Mouse (Mus musculus) midbrain, postnatal 0 days (tissue): ENCODE results near the gene Fyco1. TPM values are rescaled to one million over a fixed set of nuclear protein-coding genes. Genes with fewer than 3 reads are reported as not detected.
"Not testable (repeated sequence)": the region's sequence is repeated elsewhere in the genome, so short reads cannot be mapped to it uniquely, and the experiment has no call there.

Experiments
- ATAC-seq: fragments of 200-750 bp; cut with Nextera tagmentation; 2 replicates; pipeline ENCODE4 v1.8.0; 2017; ENCODE audit warnings: moderate number of reproducible peaks, mild to moderate bottlenecking, moderate TSS enrichment, moderate library complexity; ENCODE audit not compliant: low FRiP score
- DNase-seq: peaks from one replicate; pipeline ENCODE4 v3.0.0-alpha.2; 2015; ENCODE audit warnings: low spot score
- H3K27ac ChIP-seq: fragments of 300-500 bp; sonication (generic); 2 replicates; pipeline ENCODE4 v1.5.1; 2014; ENCODE audit warnings: low read depth, mild to moderate bottlenecking, low read length, mixed read lengths
- H3K27me3 ChIP-seq: fragments of 300-500 bp; sonication (generic); 2 replicates; pipeline ENCODE4 v1.6.1; 2014; ENCODE audit warnings: low read length, control low read depth, mixed read lengths; ENCODE audit not compliant: insufficient read depth
- H3K36me3 ChIP-seq: fragments of 300-500 bp; sonication (generic); 2 replicates; pipeline ENCODE4 v1.6.1; 2014; ENCODE audit warnings: low read length, control low read depth, mixed read lengths; ENCODE audit not compliant: insufficient read depth
- H3K4me1 ChIP-seq: fragments of 300-500 bp; sonication (generic); 2 replicates; pipeline ENCODE4 v1.6.1; 2014; ENCODE audit warnings: mild to moderate bottlenecking, control low read depth, antibody characterized with exemption, low read length, mixed read lengths; ENCODE audit not compliant: insufficient read depth
- H3K4me2 ChIP-seq: fragments of 300-500 bp; sonication (generic); 2 replicates; pipeline ENCODE4 v1.6.1; 2014; ENCODE audit warnings: low read depth, mild to moderate bottlenecking, low read length, mixed read lengths; ENCODE audit not compliant: poor library complexity, severe bottlenecking
- H3K4me3 ChIP-seq: fragments of 300-500 bp; sonication (generic); 2 replicates; pipeline ENCODE4 v1.5.1; 2014; ENCODE audit warnings: low read depth, mild to moderate bottlenecking, low read length, moderate library complexity
- H3K9ac ChIP-seq: fragments of 300-500 bp; sonication (generic); replicated peaks from 2 replicates; pipeline ENCODE4 v1.6.1; 2014; ENCODE audit warnings: mild to moderate bottlenecking, low read length, moderate library complexity, mixed read lengths; ENCODE audit not compliant: poor library complexity, severe bottlenecking
- H3K9me3 ChIP-seq: fragments of 300-500 bp; sonication (generic); 2 replicates; pipeline ENCODE4 v1.6.1; 2016; ENCODE audit warnings: low read length, control low read depth
- CTCF ChIP-seq: IDR thresholded peaks from 2 replicates; pipeline ENCODE4 v1.5.1; 2016; ENCODE audit warnings: antibody characterized with exemption, mild to moderate bottlenecking
- WGBS: fragments of 180-500 bp; shearing (Covaris S2); extraction: QIAGEN DNeasy Blood & Tissue Kit; methylation state at CpG from one replicate; pipeline ENCODE4 v1.1.7; 2014; 5-methylcytosine and 5-hydroxymethylcytosine counted together
- polyA plus RNA-seq: library from polyadenylated mRNA; unstranded; fragments of >200 nt; fragmentation: Nextera tagmentation; extraction: Ambion mirVana; gene quantifications from 2 replicates; pipeline ENCODE4 v1.2.1, GENCODE M21; 2015
- total RNA-seq: library from RNA; depleted of rRNA; stranded (reverse); fragments of >200 nt; gene quantifications from 2 replicates; pipeline ENCODE4 v1.2.3, GENCODE M21; 2014; rRNA removed

Fyco1 gene
- total and polyA plus RNA-seq, 2 experiments from 2014 or later: 9.0 to 11.9 TPM

- Histone ChIP-seq H3K27me3 (no peaks in the 10 kb centered on the region), H3K4me1 (no peaks in the 10 kb centered on the region), H3K9me3 (no peaks in the 10 kb centered on the region), H3K36me3 (no peaks in the 10 kb centered on the region), H3K27ac (no peak overlapping the region), H3K4me3 (no peak overlapping the region), H3K9ac (no peak overlapping the region), H3K4me2 (no peak overlapping the region)
- DNase-seq: no peak
- no peak for ATAC-seq
- no peak for TF ChIP-seq CTCF
- 66% methylated on average over 2 of the region's 2 CpGs for WGBS
These were observed 94.4 kb downstream of the Fyco1 start for GRCm38 (mm10) chr9:123757326-123757725.

DNA sequence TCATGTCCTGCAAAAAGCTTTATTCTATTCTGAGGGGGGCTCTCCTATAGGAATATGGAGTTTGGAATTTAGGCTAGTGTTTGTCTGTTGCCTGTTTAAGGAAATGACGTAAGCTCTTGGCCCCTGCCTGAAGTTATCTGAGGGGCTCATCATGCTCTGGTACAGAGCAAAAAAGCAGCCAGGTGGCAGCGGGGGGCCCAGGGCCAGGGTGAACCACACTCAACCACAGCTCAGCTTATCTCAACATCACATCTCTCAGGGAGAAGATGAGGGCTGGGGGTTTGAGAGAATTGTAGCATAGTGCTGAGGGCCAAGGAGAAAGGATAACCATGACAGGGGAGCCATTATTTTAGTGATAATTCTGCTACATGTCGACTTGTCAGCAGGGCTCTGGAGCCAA lies 94.9 kb downstream of the Fyco1 start:
- ATAC-seq (no peak), DNase-seq (no peak)
- H3K4me3 ChIP-seq: no peak overlapping the region
- no peaks in the 10 kb centered on the region for H3K9me3 ChIP-seq
- H3K4me1 ChIP-seq: no peaks in the 10 kb centered on the region
- no peak overlapping the region for H3K27ac ChIP-seq
- H3K9ac ChIP-seq: no peak overlapping the region
- no peak for TF ChIP-seq CTCF
- H3K27me3 ChIP-seq: no peaks in the 10 kb centered on the region
- WGBS: 84% methylated on average over 3 of the region's 3 CpGs
- H3K36me3 ChIP-seq: no peaks in the 10 kb centered on the region
- no peak overlapping the region for H3K4me2 ChIP-seq

DNA sequence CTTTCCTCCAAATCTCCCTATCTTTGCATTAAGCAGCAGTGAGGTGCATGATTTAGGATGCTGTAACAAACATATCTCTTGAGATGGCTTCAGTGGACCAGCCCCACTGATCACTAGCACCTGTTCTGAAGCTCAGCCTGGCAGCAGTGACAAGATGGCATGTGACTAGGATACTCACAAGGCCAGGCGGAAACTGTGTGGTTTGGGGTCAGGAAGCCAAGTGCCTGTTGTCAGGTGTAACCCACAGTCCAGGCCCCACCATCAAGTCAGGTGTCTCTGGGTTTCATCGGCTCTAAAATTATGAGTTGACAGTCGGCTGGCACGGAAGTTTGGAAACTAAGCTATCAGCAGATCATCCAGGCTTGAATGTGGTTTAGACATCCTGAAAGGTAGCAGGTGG lies 97.4 kb downstream of the Fyco1 start:
- H3K27ac ChIP-seq: no peak overlapping the region
- no peaks in the 10 kb centered on the region for H3K4me1 ChIP-seq
- TF ChIP-seq CTCF: no peak
- H3K9me3 ChIP-seq: no peaks in the 10 kb centered on the region
- WGBS: 90% methylated on average over 4 of the region's 4 CpGs
- ATAC-seq: no peak
- no peaks in the 10 kb centered on the region for H3K27me3 ChIP-seq
- no peak overlapping the region for H3K9ac ChIP-seq
- no peak overlapping the region for H3K4me2 ChIP-seq
- no peak overlapping the region for H3K4me3 ChIP-seq
- no peaks in the 10 kb centered on the region for H3K36me3 ChIP-seq
- DNase-seq: no peak

GRCm38 (mm10) chr9:123749687-123750086 lies 102.0 kb downstream of the Fyco1 start:
- not testable (repeated sequence) for H3K4me1 ChIP-seq, H3K36me3 ChIP-seq, H3K9ac ChIP-seq, DNase-seq, H3K4me2 ChIP-seq, H3K27me3 ChIP-seq, H3K27ac ChIP-seq, H3K4me3 ChIP-seq, H3K9me3 ChIP-seq, ATAC-seq
- WGBS: 95% methylated on average over 7 of the region's 8 CpGs

GRCm38 (mm10) chr9:123740799-123741198 lies 110.9 kb downstream of the Fyco1 start:
- Histone ChIP-seq H3K9me3 (no peaks in the 10 kb centered on the region), H3K4me1 (no peaks in the 10 kb centered on the region), H3K4me2 (no peak overlapping the region), H3K36me3 (no peaks in the 10 kb centered on the region), H3K27me3 (no peaks in the 10 kb centered on the region), H3K9ac (no peak overlapping the region), H3K4me3 (no peak overlapping the region), H3K27ac (no peak overlapping the region)
- DNase-seq (no peak), ATAC-seq (no peak)
- no peak for TF ChIP-seq CTCF
- WGBS: 89% methylated on average over 4 of the region's 4 CpGs

Other genes with a start within 250 kb of the Fyco1 start
- 0.47 and 0.55 TPM in 2 replicates for gene Slc6a20b, start 219.3 kb downstream of the Fyco1 start, total RNA-seq
- gene Slc6a20b, start 219.3 kb downstream of the Fyco1 start, polyA plus RNA-seq: 0.29 and 0.60 TPM in 2 replicates
- gene Ccr9, start 173.5 kb downstream of the Fyco1 start, total RNA-seq: 0.05 and 1.1 TPM in 2 replicates
- 0.28 and 0.48 TPM in 2 replicates for gene Ccr9, start 173.5 kb downstream of the Fyco1 start, polyA plus RNA-seq
- gene Slc6a20a, start 173.0 kb downstream of the Fyco1 start, total RNA-seq: 54.1 and 64.9 TPM in 2 replicates
- gene Slc6a20a, start 173.0 kb downstream of the Fyco1 start, polyA plus RNA-seq: 41.8 and 52.4 TPM in 2 replicates
- gene Lztfl1, start 134.2 kb downstream of the Fyco1 start, total RNA-seq: 35.4 and 37.0 TPM in 2 replicates
- gene Lztfl1, start 134.2 kb downstream of the Fyco1 start, polyA plus RNA-seq: 44.4 and 47.3 TPM in 2 replicates
- gene Cxcr6, start 45.4 kb downstream of the Fyco1 start, total RNA-seq: not detected in 2 replicates
- gene Cxcr6, start 45.4 kb downstream of the Fyco1 start, polyA plus RNA-seq: 0.12 TPM in 1 of 2 replicates, not detected in the other
- gene Xcr1, start 10.1 kb upstream of the Fyco1 start, total RNA-seq: not detected in 2 replicates
- 0.04 and 0.07 TPM in 2 replicates for gene Xcr1, start 10.1 kb upstream of the Fyco1 start, polyA plus RNA-seq
- gene Ccr1, start 116.8 kb upstream of the Fyco1 start, total RNA-seq: 0.49 and 0.57 TPM in 2 replicates
- gene Ccr1, start 116.8 kb upstream of the Fyco1 start, polyA plus RNA-seq: 0.68 and 0.90 TPM in 2 replicates
- gene Ccr1l1, start 126.5 kb upstream of the Fyco1 start, total RNA-seq: not detected in 2 replicates
- 0.15 TPM in 1 of 2 replicates, not detected in the other for gene Ccr1l1, start 126.5 kb upstream of the Fyco1 start, polyA plus RNA-seq
- not detected in 2 replicates for gene Ccr3, start 170.1 kb upstream of the Fyco1 start, total RNA-seq
- not detected in 2 replicates for gene Ccr3, start 170.1 kb upstream of the Fyco1 start, polyA plus RNA-seq